Mouse (Mus musculus) lung, postnatal 0 days (tissue): ENCODE results near the gene S100b.

Experiments used
- CTCF ChIP-seq: IDR thresholded peaks from 2 replicates; pipeline ENCODE4 v1.5.1; 2016; ENCODE audit warnings: antibody characterized with exemption, mild to moderate bottlenecking
- EP300 ChIP-seq: IDR thresholded peaks from 2 replicates; pipeline ENCODE4 v1.6.1; 2016; ENCODE audit warnings: antibody characterized with exemption, mild to moderate bottlenecking, control low read depth

- TF ChIP-seq CTCF (no peak), EP300 (no peak)
Observed at GRCm38 (mm10) chr10:76275256-76275655, 21.6 kb downstream of the S100b start.
